Mouse (Mus musculus): Measurements from ENCODE around the gene Blm.

Gene Blm

GRCm38 (mm10) chr7:80439032-80439760 lies 95.7 kb downstream of the Blm start:
- peak; percentile 77 for DNase-seq (ENCODE audit: inconsistent ontology term)

DNA sequence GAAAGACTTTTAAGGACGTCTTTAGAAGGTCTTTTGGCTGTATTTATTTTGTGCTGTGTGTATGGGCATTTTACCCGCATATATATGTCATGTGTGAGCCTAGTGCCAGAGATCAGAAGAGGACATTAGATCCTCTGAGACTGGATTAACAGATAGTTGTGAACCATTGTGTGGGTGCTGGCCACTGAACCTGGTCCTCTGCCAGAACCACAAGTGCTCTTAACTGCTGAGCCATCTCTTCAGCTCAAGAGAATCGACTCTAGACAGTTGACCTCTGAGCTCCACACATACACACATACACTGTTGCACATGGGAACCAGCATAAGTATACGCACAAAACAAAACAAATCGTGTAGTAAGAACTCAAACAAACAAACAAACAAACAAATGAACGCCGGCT lies 98.3 kb downstream of the Blm start:
- no peak for DNase-seq (ENCODE audit: inconsistent ontology term)

DNA sequence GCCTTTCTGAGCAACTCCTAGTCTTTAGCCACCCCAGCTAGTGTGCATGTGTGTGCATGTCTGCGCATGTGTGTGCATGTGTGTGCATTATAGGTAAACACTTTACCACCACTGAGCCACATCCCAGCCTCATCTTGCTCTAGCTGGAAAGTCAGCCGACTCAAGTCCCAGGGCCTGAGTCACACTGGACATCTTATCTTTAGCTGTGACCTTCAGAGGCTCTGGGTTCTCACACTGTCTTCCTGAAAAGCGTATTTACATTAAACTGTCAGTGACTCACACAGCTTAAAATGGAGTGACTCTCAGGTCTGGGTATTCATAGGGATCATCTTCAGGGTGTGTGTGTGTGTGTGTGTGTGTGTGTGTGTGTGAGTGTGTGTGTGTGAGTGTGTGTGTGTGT lies 99.3 kb downstream of the Blm start:
- DNase-seq (ENCODE audit: inconsistent ontology term): no peak

GRCm38 (mm10) chr7:80429661-80430060 lies 105.3 kb downstream of the Blm start:
- DNase-seq (ENCODE audit: inconsistent ontology term): no peak

- no peak for DNase-seq (ENCODE audit: inconsistent ontology term)
These were observed 107.2 kb downstream of the Blm start for GRCm38 (mm10) chr7:80427730-80428129.

DNA sequence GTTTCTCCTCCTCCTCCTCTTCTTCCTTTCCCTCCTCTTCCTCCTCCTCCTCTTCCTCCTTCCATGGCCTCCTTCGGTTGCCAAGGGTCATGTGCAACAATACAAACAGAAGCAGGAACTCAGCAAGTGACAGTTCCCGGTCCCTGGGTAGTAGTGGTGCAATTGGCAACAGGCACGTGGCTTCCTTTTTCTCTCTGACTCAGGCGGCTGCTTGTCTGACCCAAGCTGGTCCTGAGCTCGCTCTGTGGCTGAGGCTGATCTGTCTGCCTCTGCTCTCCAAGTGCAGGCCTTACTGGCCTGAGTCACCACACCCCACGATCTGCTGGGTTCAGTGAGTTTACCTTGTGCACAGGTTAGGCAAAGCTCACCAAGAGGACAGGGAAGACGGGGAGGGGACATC lies 108.6 kb downstream of the Blm start:
- DNase-seq (ENCODE audit: inconsistent ontology term): no peak

- DNase-seq (ENCODE audit: inconsistent ontology term): no peak
These were observed 110.2 kb downstream of the Blm start for GRCm38 (mm10) chr7:80424722-80425121.

- DNase-seq (ENCODE audit: inconsistent ontology term): no peak
These were observed 112.0 kb downstream of the Blm start for GRCm38 (mm10) chr7:80422759-80423480.

- no peak for DNase-seq (ENCODE audit: inconsistent ontology term)
These were observed 113.3 kb downstream of the Blm start for GRCm38 (mm10) chr7:80421576-80421975.

- no peak for DNase-seq (ENCODE audit: inconsistent ontology term)
These were observed 114.3 kb downstream of the Blm start for GRCm38 (mm10) chr7:80420586-80420985.

- no peak for DNase-seq (ENCODE audit: inconsistent ontology term)
These were observed 115.6 kb downstream of the Blm start for GRCm38 (mm10) chr7:80419278-80419677.

GRCm38 (mm10) chr7:80418036-80418435 lies 116.9 kb downstream of the Blm start:
- DNase-seq (ENCODE audit: inconsistent ontology term): no peak

DNA sequence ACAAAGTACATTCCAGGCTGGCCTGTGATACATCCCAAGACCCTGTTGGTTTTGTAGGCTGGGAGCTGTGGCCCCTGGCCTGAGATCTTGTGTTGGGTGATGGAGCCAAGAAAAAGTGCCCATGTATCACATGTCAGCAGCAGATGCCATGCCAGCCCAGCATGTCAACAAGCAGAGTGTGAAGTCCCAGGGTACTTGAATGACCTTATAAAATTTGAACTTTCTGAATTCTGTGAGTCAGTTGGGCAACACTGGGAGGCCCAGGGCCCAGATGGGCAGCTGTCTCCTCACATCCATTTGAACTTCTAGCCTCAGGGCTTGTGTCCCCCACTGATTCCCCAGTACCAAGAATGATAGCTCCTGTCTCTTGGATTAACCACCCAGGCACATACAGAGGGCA lies 117.3 kb downstream of the Blm start:
- DNase-seq (ENCODE audit: inconsistent ontology term): no peak

- DNase-seq (ENCODE audit: inconsistent ontology term): no peak
These were observed 118.0 kb downstream of the Blm start for GRCm38 (mm10) chr7:80416969-80417368.

- DNase-seq (ENCODE audit: inconsistent ontology term): no peak
These were observed 120.5 kb downstream of the Blm start for GRCm38 (mm10) chr7:80414303-80414855.

GRCm38 (mm10) chr7:80413512-80414302 lies 121.2 kb downstream of the Blm start:
- DNase-seq (ENCODE audit: inconsistent ontology term): no peak

GRCm38 (mm10) chr7:80412781-80413180 lies 122.1 kb downstream of the Blm start:
- peak; percentile 16 for DNase-seq (ENCODE audit: inconsistent ontology term)

GRCm38 (mm10) chr7:80412279-80412678 lies 122.6 kb downstream of the Blm start:
- peak; percentile 78 for DNase-seq (ENCODE audit: inconsistent ontology term)

GRCm38 (mm10) chr7:80410380-80410779 lies 124.5 kb downstream of the Blm start:
- DNase-seq (ENCODE audit: inconsistent ontology term): no peak

DNA sequence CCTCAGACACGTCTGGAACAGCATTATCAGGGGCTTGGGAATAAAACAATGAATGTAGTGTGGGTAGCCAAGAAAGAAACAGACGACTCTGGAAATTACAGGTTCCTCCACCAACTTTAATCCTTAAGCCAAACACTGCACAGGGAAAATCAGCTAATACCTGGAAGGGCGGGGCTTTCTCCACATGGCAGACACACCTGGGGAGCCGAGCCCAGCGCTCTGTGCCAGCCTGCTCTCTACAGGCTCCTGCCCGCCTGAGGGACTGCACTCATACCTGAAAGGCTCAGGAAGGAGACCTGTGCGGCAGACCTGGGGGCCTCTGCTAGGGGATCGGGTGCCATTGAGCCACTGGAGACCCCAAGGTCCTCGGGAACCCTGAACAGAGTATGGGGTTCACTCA lies 127.2 kb downstream of the Blm start:
- DNase-seq (ENCODE audit: inconsistent ontology term): no peak

DNA sequence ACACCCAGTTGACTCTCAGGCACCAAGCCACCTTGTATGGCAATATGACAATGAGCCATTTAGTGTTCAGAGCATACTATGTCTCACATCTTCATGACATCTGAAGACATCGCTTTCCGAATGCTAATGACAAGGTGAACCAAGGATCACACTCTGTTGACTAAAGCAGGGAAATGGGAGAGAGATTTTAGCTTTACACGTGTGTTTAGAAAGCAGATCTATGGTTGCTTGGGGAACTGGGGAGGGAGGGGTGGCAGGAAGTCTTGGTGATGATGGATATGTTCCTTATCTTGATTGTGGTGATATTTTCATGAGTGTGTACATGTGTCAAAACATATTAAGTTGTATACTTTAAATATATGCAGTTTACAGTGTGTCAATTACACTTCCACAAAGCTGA lies 128.7 kb downstream of the Blm start:
- no peak for DNase-seq (ENCODE audit: inconsistent ontology term)

DNA sequence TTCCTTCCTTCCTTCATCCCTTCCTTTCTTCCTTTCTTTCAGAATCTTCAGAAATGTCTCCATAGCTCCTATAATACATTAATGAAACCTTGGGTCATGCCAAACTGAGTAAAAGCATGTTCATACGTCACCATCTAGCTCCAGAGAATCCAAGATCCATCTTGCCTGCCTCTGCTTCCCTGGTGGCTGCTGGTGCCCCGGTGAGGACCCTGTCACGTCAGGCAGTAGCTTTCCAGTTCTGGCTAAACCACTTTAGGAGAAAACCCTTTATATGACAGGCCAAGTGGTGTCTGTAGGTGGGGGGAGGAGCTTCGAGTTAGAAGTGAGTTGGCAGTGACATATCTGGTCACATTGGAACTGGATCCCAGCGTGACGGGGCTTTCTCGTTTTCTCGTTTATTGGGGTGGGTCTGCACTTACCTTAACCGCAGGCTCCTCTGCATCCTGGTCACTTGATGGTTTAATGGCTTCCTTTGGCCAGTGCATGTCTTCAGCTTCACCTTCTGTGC lies 129.7 kb downstream of the Blm start, which contains the start of gene Furin:
Gene Furin (minus strand): TSS at position 249 of the 508 bp plus-strand sequence.
- no peak for DNase-seq (ENCODE audit: inconsistent ontology term)

Measured in Muller cell, postnatal 12 days (primary cell).